Comparison of ENCODE assay signal across 8 mouse cellular contexts in the genomic region with DNA sequence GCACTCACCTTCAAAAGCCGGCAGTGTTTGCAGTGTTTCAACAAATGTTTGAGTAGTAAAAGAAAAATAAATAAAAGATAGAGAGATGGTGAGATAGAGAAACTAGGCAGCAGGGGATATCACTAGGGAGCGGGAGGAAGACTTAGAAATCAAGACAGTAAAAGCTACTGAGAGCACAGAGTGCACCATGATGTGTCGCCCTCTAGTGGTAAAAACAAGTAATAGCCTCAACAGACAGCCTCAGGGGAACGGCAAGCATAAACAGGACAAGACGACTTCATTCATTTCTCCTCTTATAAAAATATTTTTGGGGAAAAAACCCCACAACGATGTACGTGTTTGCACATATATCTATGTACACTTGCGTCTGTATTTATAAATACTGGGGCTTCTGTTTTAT.
DNase-seq lines count a peak whose midpoint lies in the region; ATAC-seq and TF ChIP-seq lines count a peak whose summit lies in the region.

No protein-coding gene starts in this region.

- H3K4me2 ChIP-seq in liver, embryonic 14.5 days (ENCODE audit: low read depth), result no peak overlapping the region
- H3K4me2 ChIP-seq in liver, embryonic 11.5 days, result no peak overlapping the region
- H3K4me2 ChIP-seq in neural tube, embryonic 14.5 days (ENCODE audit: low read depth, low read length), result peak overlapping the region; percentile 34

- H3K9ac ChIP-seq in liver, embryonic 14.5 days (replicated peaks), result no peak overlapping the region
- H3K9ac ChIP-seq in liver, embryonic 11.5 days (ENCODE audit: low read depth, low read length), result no peak overlapping the region
- H3K9ac ChIP-seq in neural tube, embryonic 14.5 days (replicated peaks; ENCODE audit: low read depth, low read length), result no peak overlapping the region

- H3K4me1 ChIP-seq in liver, embryonic 14.5 days (replicated peaks; ENCODE audit: control insufficient read depth in 2 of 2, insufficient read depth in 2 of 2, low read length in 1 of 2), result no peaks in the 10 kb centered on the region
- H3K4me1 ChIP-seq in liver, embryonic 11.5 days (replicated peaks; ENCODE audit: control insufficient read depth, insufficient read depth, low read length), result no peaks in the 10 kb centered on the region
- H3K4me1 ChIP-seq in neural tube, embryonic 14.5 days (ENCODE audit: control insufficient read depth, insufficient read depth, low read length), result no peaks in the 10 kb centered on the region; the same call in 1 of the 2 replicates

- no peak for ATAC-seq in CD4-positive, CD25-positive, alpha-beta regulatory T cell, adult 4 months
- no peak for ATAC-seq in liver, embryonic 14.5 days (ENCODE audit: insufficient read depth)
- ATAC-seq in liver, embryonic 11.5 days (replicated peaks; ENCODE audit: low FRiP score), result no peak
- 0 out of 2 replicates have a peak, but pooled peaks have one; percentile 33 for ATAC-seq in granulocyte monocyte progenitor cell, adult 5-6 weeks (replicated peaks; ENCODE audit: poor library complexity, severe bottlenecking)
- no peak for ATAC-seq in neural tube, embryonic 14.5 days (ENCODE audit: low read depth)
- no peak for ATAC-seq in megakaryocyte, adult 5-6 weeks (ENCODE audit: poor library complexity, severe bottlenecking)

- TF ChIP-seq EP300 in liver, embryonic 14.5 days (IDR thresholded peaks at IDR 0.05; ENCODE audit: low read depth), result no peak

- no peak overlapping the region for H3K27ac ChIP-seq in liver, embryonic 14.5 days
- no peak overlapping the region for H3K27ac ChIP-seq in liver, embryonic 11.5 days (ENCODE audit: low read depth, low read length)
- no peak overlapping the region for H3K27ac ChIP-seq in neural tube, embryonic 14.5 days (ENCODE audit: low read depth, low read length)

- no peaks in the 10 kb centered on the region for H3K27me3 ChIP-seq in liver, embryonic 14.5 days (ENCODE audit: control insufficient read depth, insufficient read depth, low read length)
- H3K27me3 ChIP-seq in liver, embryonic 11.5 days (replicated peaks; ENCODE audit: control insufficient read depth, insufficient read depth, low read length), result no peaks in the 10 kb centered on the region
- no peaks in the 10 kb centered on the region for H3K27me3 ChIP-seq in neural tube, embryonic 14.5 days (ENCODE audit: control insufficient read depth, insufficient read depth, low read length)

- 15% methylated on average over 8 of the region's 8 CpGs for WGBS in liver, embryonic 14.5 days (ENCODE audit: insufficient replicate concordance)
- 16% methylated on average over 8 of the region's 8 CpGs for WGBS in liver, embryonic 11.5 days
- 23% methylated on average over 8 of the region's 8 CpGs for WGBS in neural tube, embryonic 14.5 days

- peak; percentile 25 for DNase-seq in CD4-positive, CD25-positive, alpha-beta regulatory T cell, adult 2 months (ENCODE audit: low read depth, low spot score)
- no peak for DNase-seq in liver, embryonic 14.5 days (ENCODE audit: low read depth in 3 of 3, low spot score in 3 of 3)
- no peak for DNase-seq in liver, embryonic 11.5 days (ENCODE audit: low spot score)
- no peak for DNase-seq in adrenal gland, postnatal 14 days

- TF ChIP-seq CTCF in liver, embryonic 14.5 days (IDR thresholded peaks at IDR 0.05; ENCODE audit: low read depth), result peak; percentile 67

- H3K9me3 ChIP-seq in liver, embryonic 14.5 days (ENCODE audit: control insufficient read depth, low read length), result no peaks in the 10 kb centered on the region
- H3K9me3 ChIP-seq in liver, embryonic 11.5 days (ENCODE audit: control insufficient read depth, low read length), result no peaks in the 10 kb centered on the region
- H3K9me3 ChIP-seq in neural tube, embryonic 14.5 days (ENCODE audit: control insufficient read depth, low read length), result no peaks in the 10 kb centered on the region

- H3K4me3 ChIP-seq in liver, embryonic 14.5 days (ENCODE audit: insufficient read depth in 1 of 2, low read depth in 2 of 2, low read length in 2 of 2), result no peak overlapping the region
- no peak overlapping the region for H3K4me3 ChIP-seq in liver, embryonic 11.5 days (ENCODE audit: low read depth, low read length)
- H3K4me3 ChIP-seq in neural tube, embryonic 14.5 days (ENCODE audit: low read depth, low read length), result no peak overlapping the region

- H3K36me3 ChIP-seq in liver, embryonic 14.5 days (replicated peaks; ENCODE audit: control insufficient read depth, insufficient read depth, low read depth), result no peaks in the 10 kb centered on the region
- H3K36me3 ChIP-seq in liver, embryonic 11.5 days (ENCODE audit: control insufficient read depth, insufficient read depth, low read length), result no peaks in the 10 kb centered on the region
- no peaks in the 10 kb centered on the region for H3K36me3 ChIP-seq in neural tube, embryonic 14.5 days (ENCODE audit: control insufficient read depth, insufficient read depth, low read length)
